Mouse (Mus musculus) limb, embryonic 13.5 days (tissue): ENCODE results near the gene Anks1b. TPM values are rescaled to one million over a fixed set of nuclear protein-coding genes. Genes with fewer than 3 reads are reported as not detected.

Source experiments
- ATAC-seq: fragments of 200-750 bp; cut with Nextera tagmentation; 2 replicates; pipeline ENCODE4 v1.8.0; 2017; ENCODE audit warnings: low read depth, moderate number of reproducible peaks, moderate TSS enrichment; ENCODE audit not compliant: low FRiP score
- H3K27ac ChIP-seq: fragments of 300-500 bp; sonication (generic); 2 replicates; pipeline ENCODE4 v1.5.1; 2015; ENCODE audit warnings: inconsistent platforms, mild to moderate bottlenecking, moderate library complexity
- H3K27me3 ChIP-seq: fragments of 300-500 bp; sonication (generic); 2 replicates; pipeline ENCODE4 v1.6.1; 2015; ENCODE audit warnings: mild to moderate bottlenecking, inconsistent platforms
- H3K36me3 ChIP-seq: fragments of 300-500 bp; sonication (generic); 2 replicates; pipeline ENCODE4 v1.6.1; 2015; ENCODE audit warnings: inconsistent platforms, mild to moderate bottlenecking, moderate library complexity
- H3K4me1 ChIP-seq: fragments of 300-500 bp; sonication (generic); 2 replicates; pipeline ENCODE4 v1.6.1; 2015; ENCODE audit warnings: inconsistent platforms
- H3K4me2 ChIP-seq: fragments of 300-500 bp; sonication (generic); replicated peaks from 2 replicates; pipeline ENCODE4 v1.6.1; 2015; ENCODE audit warnings: inconsistent platforms, mild to moderate bottlenecking, moderate library complexity
- H3K4me3 ChIP-seq: fragments of 300-500 bp; sonication (generic); 2 replicates; pipeline ENCODE4 v1.5.1; 2015; ENCODE audit warnings: moderate library complexity, mild to moderate bottlenecking, inconsistent platforms
- H3K9ac ChIP-seq: fragments of 300-500 bp; sonication (generic); 2 replicates; pipeline ENCODE4 v1.6.1; 2015; ENCODE audit warnings: mild to moderate bottlenecking, inconsistent platforms
- H3K9me3 ChIP-seq: fragments of 300-500 bp; sonication (generic); 2 replicates; pipeline ENCODE4 v1.6.1; 2016; ENCODE audit warnings: inconsistent platforms
- WGBS: fragments of 180-500 bp; shearing (Covaris S2); methylation state at CpG from one replicate; pipeline ENCODE4 v1.1.7; 2015; 5-methylcytosine and 5-hydroxymethylcytosine counted together
- polyA plus RNA-seq: library from polyadenylated mRNA; unstranded; fragments of >200 nt; fragmentation: Nextera tagmentation; extraction: Ambion mirVana; gene quantifications from 2 replicates; pipeline ENCODE4 v1.2.1, GENCODE M21; 2015

The Anks1b gene
- polyA plus RNA-seq, 1 experiment from 2014 or later = 2.9 TPM

- no peaks in the 10 kb centered on the region for H3K36me3 ChIP-seq
- peaks cover 14% of the 10 kb centered on the region for H3K27me3 ChIP-seq
- no peak overlapping the region for H3K4me2 ChIP-seq
- ATAC-seq = no peak
- peaks cover 6% of the 10 kb centered on the region for H3K4me1 ChIP-seq
- 58% methylated on average over 4 of the region's 4 CpGs for WGBS
- H3K9me3 ChIP-seq = no peaks in the 10 kb centered on the region
- no peak overlapping the region for H3K4me3 ChIP-seq
- no peak overlapping the region for H3K27ac ChIP-seq
- no peak overlapping the region for H3K9ac ChIP-seq
Observed at GRCm38 (mm10) chr10:90732823-90733222, 859.5 kb downstream of the Anks1b start.

DNA sequence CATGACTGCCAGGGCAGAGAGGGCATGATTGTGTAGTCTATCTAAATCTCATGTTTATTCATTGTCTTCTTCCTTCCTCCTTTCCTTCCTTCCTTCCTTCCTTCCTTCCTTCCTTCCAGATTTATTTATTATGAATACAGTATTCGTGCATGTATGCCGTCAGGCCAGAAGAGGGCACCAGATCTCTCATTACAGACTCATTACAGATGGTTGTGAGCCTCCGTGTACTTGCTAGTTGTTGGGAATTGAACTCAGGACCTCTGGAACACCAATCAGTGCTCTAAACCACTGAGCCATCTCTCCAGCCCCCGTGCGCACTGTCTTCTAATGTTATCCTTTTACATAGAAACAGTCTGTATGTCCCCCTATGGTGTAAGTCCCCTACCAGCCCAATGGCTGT is 860.3 kb downstream of the Anks1b start:
- H3K4me3 ChIP-seq = no peak overlapping the region
- no peak for ATAC-seq

DNA sequence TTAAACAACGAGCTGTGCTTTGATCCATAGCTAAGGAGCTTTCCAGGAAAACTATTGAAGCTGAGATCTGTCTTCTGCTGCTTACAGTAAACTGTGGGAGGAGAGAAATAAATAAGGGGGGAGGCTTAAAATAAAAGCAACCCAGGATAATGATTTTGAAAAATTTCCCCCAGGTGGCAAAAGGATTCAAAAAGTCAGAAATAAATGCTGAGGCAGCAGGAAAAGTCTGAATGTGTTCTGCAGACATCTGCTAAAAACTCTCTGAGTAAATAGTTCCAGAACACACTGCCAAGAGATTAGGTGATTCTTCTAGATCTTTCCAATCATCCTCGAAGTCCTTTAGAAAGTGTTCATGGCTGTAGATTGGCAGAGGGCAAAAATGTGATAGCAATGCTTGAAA is 865.2 kb downstream of the Anks1b start:
- no peaks in the 10 kb centered on the region for H3K4me1 ChIP-seq
- no peaks in the 10 kb centered on the region for H3K9me3 ChIP-seq
- H3K4me3 ChIP-seq = no peak overlapping the region
- H3K4me2 ChIP-seq = no peak overlapping the region
- H3K36me3 ChIP-seq = no peaks in the 10 kb centered on the region
- no peak overlapping the region for H3K9ac ChIP-seq
- 67% methylated on average over 2 of the region's 2 CpGs for WGBS
- H3K27me3 ChIP-seq = no peaks in the 10 kb centered on the region
- no peak overlapping the region for H3K27ac ChIP-seq
- no peak for ATAC-seq

More for the DNA sequence above, 860.3 kb downstream of the Anks1b start:
- Histone ChIP-seq H3K4me2 (no peak overlapping the region), H3K9ac (no peak overlapping the region), H3K36me3 (no peaks in the 10 kb centered on the region), H3K9me3 (no peaks in the 10 kb centered on the region), H3K4me1 (no peaks in the 10 kb centered on the region), H3K27me3 (peaks cover 6% of the 10 kb centered on the region; the same call in 1 of the 2 replicates), H3K27ac (no peak overlapping the region)
- 25% methylated on average over 5 of the region's 5 CpGs for WGBS

DNA sequence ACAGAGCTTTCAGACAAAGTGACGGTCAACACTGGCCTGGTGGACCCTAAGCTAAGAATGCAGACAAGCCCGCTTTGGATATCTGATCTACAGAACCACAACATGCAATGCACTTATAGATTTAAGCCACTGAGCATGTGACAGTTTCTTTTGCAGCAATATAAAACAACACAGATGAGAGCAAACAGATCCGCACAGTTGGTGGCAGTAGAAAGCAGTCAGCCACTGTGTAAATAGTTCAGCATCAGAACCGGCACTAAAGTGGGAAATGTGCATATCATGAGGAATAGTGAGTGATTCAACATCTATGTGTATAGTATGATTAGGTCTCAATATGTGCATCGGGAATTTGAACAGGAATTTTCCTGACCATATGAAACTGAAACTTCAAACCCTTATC is 867.6 kb downstream of the Anks1b start:
- H3K9me3 ChIP-seq = no peaks in the 10 kb centered on the region
- H3K4me1 ChIP-seq = no peaks in the 10 kb centered on the region
- no peak overlapping the region for H3K9ac ChIP-seq
- no peak overlapping the region for H3K4me3 ChIP-seq
- no peak overlapping the region for H3K4me2 ChIP-seq
- no peaks in the 10 kb centered on the region for H3K27me3 ChIP-seq
- no peak overlapping the region for H3K27ac ChIP-seq
- no peak for ATAC-seq
- 91% methylated on average over 5 of the region's 5 CpGs for WGBS
- no peaks in the 10 kb centered on the region for H3K36me3 ChIP-seq

DNA sequence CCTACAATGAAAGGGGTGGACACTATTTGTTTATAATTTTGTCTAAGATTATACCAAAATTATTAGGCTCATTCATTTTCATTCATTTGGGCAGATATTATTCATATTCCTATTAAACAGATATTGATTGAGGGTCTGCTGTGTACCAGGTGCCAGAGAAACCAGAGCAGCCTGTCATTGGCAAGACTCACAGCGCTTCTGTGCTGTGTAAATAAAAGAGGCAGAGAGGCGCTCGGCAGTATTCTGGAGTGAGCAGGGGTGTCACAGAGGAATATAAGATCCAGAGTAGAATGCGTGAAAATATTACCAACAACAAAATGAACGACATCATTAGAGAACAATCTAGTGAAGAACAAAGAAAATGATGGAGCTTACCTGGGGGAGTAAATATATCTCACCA is 878.6 kb downstream of the Anks1b start:
- no peaks in the 10 kb centered on the region for H3K27me3 ChIP-seq
- no peak for ATAC-seq
- 78% methylated on average over 5 of the region's 5 CpGs for WGBS

DNA sequence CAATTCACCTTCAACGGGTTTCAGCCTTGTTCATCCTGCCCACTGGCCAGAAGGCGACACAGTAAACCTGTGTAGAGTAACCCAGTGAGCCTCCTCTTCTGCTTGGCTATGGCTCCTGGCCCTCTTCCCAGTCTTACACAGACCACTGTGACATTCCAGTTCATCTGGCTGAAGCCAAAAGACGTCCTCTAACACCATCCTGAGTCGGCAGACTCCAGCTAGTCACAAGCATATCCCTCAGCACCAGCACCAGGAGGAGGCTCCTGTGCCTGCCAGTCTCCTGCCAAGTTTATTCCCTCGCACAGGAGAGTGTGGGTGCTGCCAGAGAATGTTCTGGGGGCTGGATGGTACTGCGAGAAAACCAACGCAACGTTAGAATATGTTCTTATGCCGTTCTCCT is 879.8 kb downstream of the Anks1b start:
- Histone ChIP-seq H3K9ac (no peak overlapping the region), H3K9me3 (no peaks in the 10 kb centered on the region), H3K4me2 (no peak overlapping the region), H3K4me1 (no peaks in the 10 kb centered on the region), H3K4me3 (no peak overlapping the region), H3K27me3 (no peaks in the 10 kb centered on the region), H3K27ac (no peak overlapping the region), H3K36me3 (no peaks in the 10 kb centered on the region)
- WGBS = 70% methylated on average over 9 of the region's 9 CpGs
- no peak for ATAC-seq

More for the DNA sequence above, 878.6 kb downstream of the Anks1b start:
- H3K9me3 ChIP-seq = no peaks in the 10 kb centered on the region
- no peak overlapping the region for H3K4me2 ChIP-seq
- no peak overlapping the region for H3K9ac ChIP-seq
- H3K27ac ChIP-seq = no peak overlapping the region
- H3K36me3 ChIP-seq = no peaks in the 10 kb centered on the region
- no peak overlapping the region for H3K4me3 ChIP-seq
- no peaks in the 10 kb centered on the region for H3K4me1 ChIP-seq

DNA sequence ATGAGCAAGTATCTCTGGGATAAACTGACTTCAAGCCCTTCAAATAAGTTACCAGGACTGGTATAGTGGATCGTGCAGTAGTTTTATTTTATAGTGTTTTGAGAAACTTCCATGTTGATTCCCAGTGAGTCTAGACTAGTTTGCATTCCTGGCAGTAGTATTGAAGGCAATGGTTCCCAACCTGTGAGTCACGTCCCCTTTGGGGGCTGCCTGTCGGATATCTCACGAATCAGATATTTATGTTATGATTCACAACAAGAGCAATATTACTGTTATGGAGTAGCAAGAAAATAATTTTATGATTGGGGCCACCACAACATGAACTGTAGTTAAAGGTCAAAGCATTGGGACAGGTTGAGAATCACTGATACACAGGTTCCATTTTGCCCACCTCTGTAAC is 884.5 kb downstream of the Anks1b start:
- no peaks in the 10 kb centered on the region for H3K9me3 ChIP-seq
- ATAC-seq = no peak
- no peaks in the 10 kb centered on the region for H3K36me3 ChIP-seq
- no peak overlapping the region for H3K4me2 ChIP-seq
- H3K9ac ChIP-seq = no peak overlapping the region
- H3K27ac ChIP-seq = no peak overlapping the region
- no peaks in the 10 kb centered on the region for H3K4me1 ChIP-seq
- no peaks in the 10 kb centered on the region for H3K27me3 ChIP-seq
- no peak overlapping the region for H3K4me3 ChIP-seq
- WGBS = 87% methylated on average over 4 of the region's 4 CpGs

DNA sequence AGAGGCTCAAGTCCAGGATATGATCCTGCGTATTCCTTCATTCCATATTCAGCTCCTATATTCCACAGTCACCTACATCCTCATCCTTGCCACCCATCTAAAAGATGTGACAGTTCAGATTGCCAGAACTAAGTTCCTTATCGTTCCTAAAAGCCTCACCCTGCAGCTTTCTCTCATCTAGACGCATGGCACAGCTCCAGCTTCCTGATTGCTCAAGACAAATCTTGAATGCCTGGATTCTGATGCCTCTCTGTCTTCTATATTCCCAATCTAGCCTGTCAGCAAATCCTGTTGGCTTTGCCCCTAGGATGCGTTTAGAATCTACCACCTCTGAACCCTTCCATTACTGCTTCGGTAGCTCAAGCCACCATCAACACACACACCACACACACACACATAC is 886.6 kb downstream of the Anks1b start:
- 88% methylated on average over 5 of the region's 5 CpGs for WGBS
- ATAC-seq = no peak

GRCm38 (mm10) chr10:90766261-90766660 is 893.0 kb downstream of the Anks1b start:
- no peak overlapping the region for H3K4me2 ChIP-seq
- no peaks in the 10 kb centered on the region for H3K4me1 ChIP-seq
- no peak overlapping the region for H3K9ac ChIP-seq
- 76% methylated on average over 3 of the region's 3 CpGs for WGBS
- ATAC-seq = no peak
- peaks cover 6% of the 10 kb centered on the region for H3K27me3 ChIP-seq
- H3K36me3 ChIP-seq = no peaks in the 10 kb centered on the region
- no peak overlapping the region for H3K4me3 ChIP-seq
- H3K27ac ChIP-seq = no peak overlapping the region
- no peaks in the 10 kb centered on the region for H3K9me3 ChIP-seq

More for the DNA sequence above, 886.6 kb downstream of the Anks1b start:
- H3K4me2 ChIP-seq = no peak overlapping the region
- no peak overlapping the region for H3K4me3 ChIP-seq
- no peaks in the 10 kb centered on the region for H3K9me3 ChIP-seq
- no peaks in the 10 kb centered on the region for H3K4me1 ChIP-seq
- no peaks in the 10 kb centered on the region for H3K36me3 ChIP-seq
- H3K9ac ChIP-seq = no peak overlapping the region
- no peaks in the 10 kb centered on the region for H3K27me3 ChIP-seq
- H3K27ac ChIP-seq = no peak overlapping the region

DNA sequence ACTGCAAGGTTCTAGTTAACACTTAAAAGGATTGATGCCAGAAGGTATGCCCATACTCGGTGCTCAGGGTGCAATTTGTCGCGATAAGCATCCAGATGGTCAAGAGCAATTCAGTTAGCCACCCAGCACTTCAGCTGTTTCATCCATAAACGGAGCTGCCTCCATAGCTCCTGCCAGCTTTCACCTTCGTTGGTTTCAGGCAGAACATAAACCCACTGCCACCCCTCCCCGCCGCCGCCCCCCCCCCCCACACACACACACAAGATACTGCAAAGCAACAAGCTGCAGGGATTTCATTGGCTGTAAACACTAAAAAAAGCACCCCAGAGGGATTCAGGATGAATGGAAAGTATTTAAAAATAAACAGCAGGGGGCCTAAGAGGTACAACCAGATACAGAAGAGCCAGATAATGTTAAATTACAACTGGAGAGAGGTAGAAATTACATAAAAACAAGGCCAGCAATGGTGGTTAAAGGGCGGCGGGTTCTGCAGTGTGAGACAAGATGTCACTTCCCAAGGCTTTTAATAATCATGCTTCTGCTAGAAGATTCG is 897.2 kb downstream of the Anks1b start:
- peaks cover 21% of the 10 kb centered on the region for H3K27me3 ChIP-seq
- no peak overlapping the region for H3K9ac ChIP-seq
- WGBS = 26% methylated on average over 11 of the region's 11 CpGs
- H3K4me3 ChIP-seq = no peak overlapping the region
- H3K36me3 ChIP-seq = no peaks in the 10 kb centered on the region
- no peak for ATAC-seq
- no peaks in the 10 kb centered on the region for H3K9me3 ChIP-seq
- H3K4me1 ChIP-seq = no peaks in the 10 kb centered on the region
- H3K27ac ChIP-seq = no peak overlapping the region
- no peak overlapping the region for H3K4me2 ChIP-seq

GRCm38 (mm10) chr10:90771046-90771445 is 897.7 kb downstream of the Anks1b start:
- Histone ChIP-seq H3K4me3 (no peak overlapping the region), H3K9me3 (no peaks in the 10 kb centered on the region), H3K4me2 (no peak overlapping the region), H3K9ac (no peak overlapping the region), H3K27ac (no peak overlapping the region), H3K36me3 (no peaks in the 10 kb centered on the region), H3K4me1 (no peaks in the 10 kb centered on the region), H3K27me3 (peaks cover 21% of the 10 kb centered on the region)
- ATAC-seq = no peak
- 55% methylated on average over 7 of the region's 7 CpGs for WGBS

DNA sequence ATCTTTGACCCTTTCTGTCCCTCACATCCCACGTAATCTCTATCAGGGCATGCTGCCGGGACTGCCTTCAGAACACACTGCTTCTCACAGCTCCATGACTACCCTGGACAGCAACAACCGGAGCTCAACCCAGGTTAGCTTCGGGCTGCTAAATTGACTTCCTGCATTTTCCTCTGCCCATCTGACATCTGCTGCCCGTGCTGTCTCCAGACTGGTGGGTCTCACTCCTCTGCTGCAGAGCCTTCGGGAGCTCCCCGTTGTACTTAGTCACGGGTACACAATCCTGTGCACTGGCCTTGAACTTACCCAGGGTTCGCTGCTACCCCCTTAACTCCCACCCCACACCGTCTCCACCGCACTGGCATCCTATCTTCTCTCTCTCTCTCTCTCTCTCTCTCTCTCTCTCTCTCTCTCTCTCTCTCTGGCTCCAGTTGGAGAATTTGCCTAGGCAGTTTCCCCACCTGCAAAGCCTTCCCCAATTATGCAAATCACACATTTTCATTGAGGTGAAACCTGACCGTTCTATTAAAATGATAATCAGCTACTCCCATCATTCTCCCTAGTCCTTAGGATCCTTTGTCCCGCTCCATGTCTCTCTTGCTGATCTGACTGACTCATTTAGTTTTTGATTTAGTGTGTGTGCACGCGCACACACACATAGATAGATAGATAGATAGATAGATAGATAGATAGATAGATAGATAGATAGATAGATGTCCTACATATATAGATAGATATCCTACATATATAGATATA is 898.3 kb downstream of the Anks1b start:
- no peaks in the 10 kb centered on the region for H3K9me3 ChIP-seq
- H3K4me1 ChIP-seq = no peaks in the 10 kb centered on the region
- ATAC-seq = peak; percentile 51; the same call in 1 of the 2 replicates
- no peak overlapping the region for H3K9ac ChIP-seq
- peaks cover 21% of the 10 kb centered on the region for H3K27me3 ChIP-seq
- 10% methylated on average over 15 of the region's 15 CpGs for WGBS
- no peak overlapping the region for H3K4me2 ChIP-seq
- H3K27ac ChIP-seq = no peak overlapping the region
- H3K4me3 ChIP-seq = no peak overlapping the region
- no peaks in the 10 kb centered on the region for H3K36me3 ChIP-seq
